In the genomic region with DNA sequence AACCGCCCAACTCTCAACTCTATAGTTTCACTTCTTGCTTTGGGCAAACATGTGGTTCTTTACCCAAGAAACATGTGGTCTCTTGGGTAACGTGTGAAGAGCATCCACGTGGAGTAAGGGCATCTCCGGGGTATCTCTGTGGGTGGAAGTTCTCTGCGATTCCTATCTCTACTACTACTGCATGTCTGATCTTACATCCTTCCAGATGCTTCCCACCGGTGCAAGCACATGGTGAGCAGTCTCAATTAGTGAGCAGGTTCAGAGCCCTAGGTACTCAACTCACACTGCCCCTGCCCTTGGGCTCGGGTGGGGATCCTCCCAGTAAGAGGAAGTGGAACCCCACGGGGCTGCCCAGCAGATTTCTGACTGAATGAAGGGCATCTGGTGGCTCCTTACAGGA, we compare ENCODE assay signal across 11 mouse cellular contexts. TPM values are rescaled to one million over a fixed set of nuclear protein-coding genes. Genes with fewer than 3 reads are reported as not detected.
A peak's percentile ranks its signal among the peaks of the same experiment; 100 is the strongest.
DNase-seq lines count a peak whose midpoint lies in the region; ATAC-seq and TF ChIP-seq lines count a peak whose summit lies in the region.
"Had no signal": no experiment of that assay in that cellular context is flagged by ENCODE, and none has a peak within 500 bp of the region (broad histone marks: within the 10 kb centered on the region; RNA-seq: fewer than 3 reads in every experiment).

No protein-coding gene starts in this region.

- peak overlapping the region; percentile 43 for H3K4me2 ChIP-seq in hindbrain, embryonic 13.5 days
- H3K4me2 ChIP-seq in hindbrain, embryonic 12.5 days (replicated peaks): no peak overlapping the region
- H3K4me2 ChIP-seq in midbrain, embryonic 15.5 days: peak overlapping the region; percentile 44
- no peak overlapping the region for H3K4me2 ChIP-seq in midbrain, embryonic 14.5 days (ENCODE audit: low read length)
- H3K4me2 ChIP-seq in intestine, postnatal 0 days (replicated peaks; ENCODE audit: low read depth): 0 out of 2 replicates have a peak overlapping the region, but pooled peaks have one; percentile 35
- no peak overlapping the region for H3K4me2 ChIP-seq in neural tube, embryonic 14.5 days (ENCODE audit: low read depth, low read length)

- 90% methylated on average over 8 of the region's 8 CpGs for WGBS in hindbrain, embryonic 13.5 days
- 90% methylated on average over 8 of the region's 8 CpGs for WGBS in hindbrain, embryonic 12.5 days
- 96% methylated on average over 8 of the region's 8 CpGs for WGBS in midbrain, embryonic 15.5 days
- 91% methylated on average over 8 of the region's 8 CpGs for WGBS in midbrain, embryonic 14.5 days
- WGBS in intestine, postnatal 0 days: 88% methylated on average over 8 of the region's 8 CpGs
- 90% methylated on average over 8 of the region's 8 CpGs for WGBS in neural tube, embryonic 14.5 days

- TF ChIP-seq CTCF in intestine, postnatal 0 days (IDR thresholded peaks at IDR 0.05; ENCODE audit: low read depth): no peak

- H3K4me1 ChIP-seq in hindbrain, embryonic 13.5 days (replicated peaks): no peaks in the 10 kb centered on the region
- no peaks in the 10 kb centered on the region for H3K4me1 ChIP-seq in hindbrain, embryonic 12.5 days
- no peaks in the 10 kb centered on the region for H3K4me1 ChIP-seq in midbrain, embryonic 15.5 days
- no peaks in the 10 kb centered on the region for H3K4me1 ChIP-seq in midbrain, embryonic 14.5 days (ENCODE audit: control insufficient read depth, insufficient read depth, low read length)
- no peaks in the 10 kb centered on the region for H3K4me1 ChIP-seq in intestine, postnatal 0 days (replicated peaks; ENCODE audit: control insufficient read depth, insufficient read depth, low read length)
- no peaks in the 10 kb centered on the region for H3K4me1 ChIP-seq in neural tube, embryonic 14.5 days (ENCODE audit: control insufficient read depth, insufficient read depth, low read length)

- H3K4me3 ChIP-seq in hindbrain, embryonic 13.5 days: peak overlapping the region; percentile 29; the same call in 1 of the 2 replicates
- no peak overlapping the region for H3K4me3 ChIP-seq in hindbrain, embryonic 12.5 days
- H3K4me3 ChIP-seq in midbrain, embryonic 15.5 days: peak overlapping the region; percentile 27; the same call in 1 of the 2 replicates
- no peak overlapping the region for H3K4me3 ChIP-seq in midbrain, embryonic 14.5 days (replicated peaks; ENCODE audit: low read depth, low read length)
- no peak overlapping the region for H3K4me3 ChIP-seq in intestine, postnatal 0 days (ENCODE audit: low read depth, low read length)
- no peak overlapping the region for H3K4me3 ChIP-seq in neural tube, embryonic 14.5 days (ENCODE audit: low read depth, low read length)

- ATAC-seq in hindbrain, embryonic 13.5 days (ENCODE audit: low FRiP score): no peak
- no peak for ATAC-seq in hindbrain, embryonic 12.5 days (ENCODE audit: low FRiP score)
- peak; percentile 21; the same call in 1 of the 2 replicates for ATAC-seq in midbrain, embryonic 15.5 days (replicated peaks)
- ATAC-seq in midbrain, embryonic 14.5 days (ENCODE audit: low FRiP score, low TSS enrichment): no peak
- no peak for ATAC-seq in intestine, postnatal 0 days
- peak; percentile 33; the same call in 1 of the 2 replicates for ATAC-seq in neural tube, embryonic 14.5 days (ENCODE audit: low read depth)

- H3K27me3 ChIP-seq in hindbrain, embryonic 13.5 days: peaks cover 6% of the 10 kb centered on the region; the same call in 1 of the 2 replicates
- peaks cover 3% of the 10 kb centered on the region; the same call in 1 of the 2 replicates for H3K27me3 ChIP-seq in hindbrain, embryonic 12.5 days
- no peaks in the 10 kb centered on the region for H3K27me3 ChIP-seq in midbrain, embryonic 15.5 days (replicated peaks)
- H3K27me3 ChIP-seq in midbrain, embryonic 14.5 days (ENCODE audit: control insufficient read depth, insufficient read depth, low read length): no peaks in the 10 kb centered on the region
- H3K27me3 ChIP-seq in intestine, postnatal 0 days (replicated peaks; ENCODE audit: control insufficient read depth, insufficient read depth, low read length): no peaks in the 10 kb centered on the region
- H3K27me3 ChIP-seq in neural tube, embryonic 14.5 days (ENCODE audit: control insufficient read depth, insufficient read depth, low read length): no peaks in the 10 kb centered on the region

- H3K9me3 ChIP-seq in hindbrain, embryonic 13.5 days: no peaks in the 10 kb centered on the region
- H3K9me3 ChIP-seq in hindbrain, embryonic 12.5 days (replicated peaks): no peaks in the 10 kb centered on the region
- H3K9me3 ChIP-seq in midbrain, embryonic 15.5 days: no peaks in the 10 kb centered on the region
- H3K9me3 ChIP-seq in midbrain, embryonic 14.5 days (ENCODE audit: control insufficient read depth, low read length): no peaks in the 10 kb centered on the region
- H3K9me3 ChIP-seq in intestine, postnatal 0 days (ENCODE audit: control insufficient read depth): no peaks in the 10 kb centered on the region
- H3K9me3 ChIP-seq in neural tube, embryonic 14.5 days (ENCODE audit: control insufficient read depth, low read length): no peaks in the 10 kb centered on the region

- no peak overlapping the region for H3K27ac ChIP-seq in hindbrain, embryonic 13.5 days
- H3K27ac ChIP-seq in hindbrain, embryonic 12.5 days: no peak overlapping the region
- no peak overlapping the region for H3K27ac ChIP-seq in midbrain, embryonic 15.5 days
- H3K27ac ChIP-seq in midbrain, embryonic 14.5 days (replicated peaks; ENCODE audit: low read depth, low read length): no peak overlapping the region
- no peak overlapping the region for H3K27ac ChIP-seq in intestine, postnatal 0 days (ENCODE audit: low read depth, low read length)
- H3K27ac ChIP-seq in neural tube, embryonic 14.5 days (ENCODE audit: low read depth, low read length): no peak overlapping the region

- no peak overlapping the region for H3K9ac ChIP-seq in hindbrain, embryonic 13.5 days
- H3K9ac ChIP-seq in hindbrain, embryonic 12.5 days: no peak overlapping the region
- no peak overlapping the region for H3K9ac ChIP-seq in midbrain, embryonic 15.5 days
- H3K9ac ChIP-seq in midbrain, embryonic 14.5 days (replicated peaks; ENCODE audit: low read length): no peak overlapping the region
- no peak overlapping the region for H3K9ac ChIP-seq in intestine, postnatal 0 days (ENCODE audit: low read depth, low read length)
- no peak overlapping the region for H3K9ac ChIP-seq in neural tube, embryonic 14.5 days (replicated peaks; ENCODE audit: low read depth, low read length)

- no peak for DNase-seq in midbrain, embryonic 14.5 days
- DNase-seq in adrenal gland, postnatal 36 days: no peak
- DNase-seq: gastrocnemius, postnatal 36 days; kidney, adult 9 months; layer of hippocampus, adult 9-11 months; retina, postnatal 1 day had no signal

- no peaks in the 10 kb centered on the region for H3K36me3 ChIP-seq in hindbrain, embryonic 13.5 days
- no peaks in the 10 kb centered on the region for H3K36me3 ChIP-seq in hindbrain, embryonic 12.5 days
- no peaks in the 10 kb centered on the region for H3K36me3 ChIP-seq in midbrain, embryonic 15.5 days (replicated peaks)
- H3K36me3 ChIP-seq in midbrain, embryonic 14.5 days (ENCODE audit: control insufficient read depth, insufficient read depth, low read length): no peaks in the 10 kb centered on the region
- no peaks in the 10 kb centered on the region for H3K36me3 ChIP-seq in intestine, postnatal 0 days (ENCODE audit: control insufficient read depth, insufficient read depth)
- no peaks in the 10 kb centered on the region for H3K36me3 ChIP-seq in neural tube, embryonic 14.5 days (ENCODE audit: control insufficient read depth, insufficient read depth, low read length)

RNA-seq across cellular contexts. Expression of gene Gm9833, which starts 0.4 kb away (rescaled TPM):
- polyA plus RNA-seq in hindbrain, embryonic 13.5 days (2015; fragmentation: Nextera tagmentation; extraction: Ambion mirVana): 6.8 and 7.6 TPM in 2 replicates
- polyA plus RNA-seq in hindbrain, embryonic 12.5 days (2016; fragmentation: Nextera tagmentation; extraction: Ambion mirVana): 7.9 and 9.8 TPM in 2 replicates
- polyA plus RNA-seq in midbrain, embryonic 15.5 days (2015; fragmentation: Nextera tagmentation; extraction: Ambion mirVana): 7.1 TPM in 2 replicates
- polyA plus RNA-seq in midbrain, embryonic 14.5 days (2014; fragmentation: Nextera tagmentation; extraction: Ambion mirVana): 4.4 and 9.4 TPM in 2 replicates
- polyA plus RNA-seq in intestine, postnatal 0 days (2015; fragmentation: Nextera tagmentation; extraction: Ambion mirVana): 0.72 and 0.85 TPM in 2 replicates
- 7.2 and 8.2 TPM in 2 replicates for polyA plus RNA-seq in neural tube, embryonic 14.5 days (2014; fragmentation: Nextera tagmentation; extraction: Ambion mirVana)
- 1 to 10 TPM; 3.7 to 4.8 TPM for total RNA-seq in adrenal gland, postnatal 36 days (2021)

Comparison
In these comparisons a context has a peak if more than half of its experiments do, and no peak if none do; other contexts are left out.
1. ATAC-seq: peak in midbrain, embryonic 15.5 days (single experiment) and neural tube, embryonic 14.5 days (single experiment); none in hindbrain, embryonic 13.5 days (single experiment), hindbrain, embryonic 12.5 days (single experiment), midbrain, embryonic 14.5 days (single experiment) and intestine, postnatal 0 days (single experiment).
2. H3K4me2 ChIP-seq: peak in hindbrain, embryonic 13.5 days (single experiment), midbrain, embryonic 15.5 days (single experiment) and intestine, postnatal 0 days (single experiment); none in hindbrain, embryonic 12.5 days (single experiment), midbrain, embryonic 14.5 days (single experiment) and neural tube, embryonic 14.5 days (single experiment).
3. H3K4me3 ChIP-seq: peak in hindbrain, embryonic 13.5 days (single experiment) and midbrain, embryonic 15.5 days (single experiment); none in hindbrain, embryonic 12.5 days (single experiment), midbrain, embryonic 14.5 days (single experiment), intestine, postnatal 0 days (single experiment) and neural tube, embryonic 14.5 days (single experiment).